Mouse (Mus musculus) neutrophil, adult 65 days (primary cell): ENCODE measurements around the gene Fus. TPM values are rescaled to one million over a fixed set of nuclear protein-coding genes. Genes with fewer than 3 reads are reported as not detected.

ENCODE experiments used
- total RNA-seq: library from RNA; stranded (reverse); gene quantifications from 2 replicates; pipeline ENCODE4 v1.2.4, GENCODE M21; 2023

The Fus gene
- 510 and 553 TPM in 2 replicates for total RNA-seq

GRCm38 (mm10) chr7:127967004-127967921 is at the start of gene Fus:
Fus (plus strand) TSS chr7:127967457.

GRCm38 (mm10) chr7:127929923-127930322 is 37.3 kb upstream of the Fus start, which contains the start of gene Prss8:
Prss8 (minus strand) TSS chr7:127930104.

GRCm38 (mm10) chr7:127946470-127947023 is 20.7 kb upstream of the Fus start, which contains the start of gene Prss36:
Prss36 (minus strand) TSS chr7:127946725.

GRCm38 (mm10) chr7:127993341-127993977 is 26.2 kb downstream of the Fus start, which contains the start of gene Pycard:
Pycard (minus strand) TSS chr7:127993867.

GRCm38 (mm10) chr7:128003688-128004087 is 36.4 kb downstream of the Fus start, which contains the start of gene Trim72:
Trim72 (plus strand) TSS chr7:128003949.

Other genes with a start within 250 kb of the Fus start
- not detected in 2 replicates for gene Ctf2, start 235.3 kb upstream of the Fus start, total RNA-seq
- gene Fbxl19, start 222.9 kb upstream of the Fus start, total RNA-seq: 5.9 and 7.9 TPM in 2 replicates
- gene Orai3, start 197.6 kb upstream of the Fus start, total RNA-seq: 21.4 and 28.6 TPM in 2 replicates
- 31.3 and 40.4 TPM in 2 replicates for gene Setd1a, start 190.8 kb upstream of the Fus start, total RNA-seq
- 3.8 TPM in 1 of 2 replicates, not detected in the other for gene Gm49388, start 181.8 kb upstream of the Fus start, total RNA-seq
- gene Hsd3b7, start 166.9 kb upstream of the Fus start, total RNA-seq: 9.7 and 10.8 TPM in 2 replicates
- gene Stx4a, start 143.2 kb upstream of the Fus start, total RNA-seq: 55.8 and 70.3 TPM in 2 replicates
- not detected in 2 replicates for gene Stx1b, start 142.9 kb upstream of the Fus start, total RNA-seq
- gene Zfp646, start 91.2 kb upstream of the Fus start, total RNA-seq: 33.1 and 38.1 TPM in 2 replicates
- 4.7 and 7.5 TPM in 2 replicates for gene Zfp668, start 90.6 kb upstream of the Fus start, total RNA-seq
- gene Prss53, start 76.5 kb upstream of the Fus start, total RNA-seq: not detected in 2 replicates
- gene Gm21974, start 72.0 kb upstream of the Fus start, total RNA-seq: not detected in 2 replicates
- 7.5 and 8.1 TPM in 2 replicates for gene Vkorc1, start 71.8 kb upstream of the Fus start, total RNA-seq
- gene Bckdk, start 63.4 kb upstream of the Fus start, total RNA-seq: 26.7 and 28.4 TPM in 2 replicates
- gene Kat8, start 54.9 kb upstream of the Fus start, total RNA-seq: 15.5 and 18.0 TPM in 2 replicates
- gene Prss8, start 37.4 kb upstream of the Fus start, total RNA-seq: not detected in 2 replicates
- gene Prss36, start 20.7 kb upstream of the Fus start, total RNA-seq: 0.79 and 2.1 TPM in 2 replicates
- gene Pycard, start 26.4 kb downstream of the Fus start, total RNA-seq: 46.4 and 70.4 TPM in 2 replicates
- gene Trim72, start 36.5 kb downstream of the Fus start, total RNA-seq: 0.48 and 0.88 TPM in 2 replicates
- gene Itgam, start 95.2 kb downstream of the Fus start, total RNA-seq: 944 and 1,025 TPM in 2 replicates
- 25.5 and 27.4 TPM in 2 replicates for gene Gm49368, start 95.2 kb downstream of the Fus start, total RNA-seq
- 37.9 and 48.0 TPM in 2 replicates for gene Itgax, start 162.1 kb downstream of the Fus start, total RNA-seq
- 1.00 and 1.2 TPM in 2 replicates for gene Itgad, start 186.9 kb downstream of the Fus start, total RNA-seq
- gene Cox6a2, start 238.9 kb downstream of the Fus start, total RNA-seq: not detected in 2 replicates